Comparison of ENCODE assay signal across 28 mouse cellular contexts in the genomic region with DNA sequence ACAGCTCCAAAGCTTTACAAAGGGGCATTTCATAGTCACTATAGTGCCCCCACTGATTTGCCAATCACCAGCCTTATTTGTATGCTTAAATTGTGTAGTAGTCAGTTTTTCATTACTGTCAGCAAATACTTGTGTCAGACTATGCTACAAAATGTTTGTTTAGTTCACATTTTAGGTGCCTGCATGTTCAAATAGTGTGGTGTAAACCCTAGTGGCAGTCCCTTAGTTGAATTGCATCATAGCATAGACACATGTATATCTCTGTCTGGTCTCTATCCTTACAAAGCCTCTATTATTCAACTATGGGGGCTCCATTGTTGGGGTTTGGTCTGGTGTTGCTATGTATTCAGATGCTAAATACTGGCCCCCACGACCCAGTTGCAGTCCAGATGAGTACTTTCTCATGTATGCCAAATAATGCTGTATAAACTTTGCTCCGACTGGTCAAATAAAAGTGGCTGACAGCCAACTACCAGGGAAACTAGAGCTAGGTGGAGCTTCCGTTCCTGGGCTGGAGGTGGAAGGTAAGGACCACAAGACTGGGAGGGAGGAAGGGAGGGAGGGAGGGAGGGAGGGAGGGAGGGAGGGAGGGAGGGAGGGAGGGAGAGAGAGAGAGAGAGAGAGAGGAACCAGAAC.
DNase-seq lines count a peak whose midpoint lies in the region; ATAC-seq and TF ChIP-seq lines count a peak whose summit lies in the region.
"Had no signal": no experiment of that assay in that cellular context is flagged by ENCODE, and none has a peak within 500 bp of the region (broad histone marks: within the 10 kb centered on the region; RNA-seq: fewer than 3 reads in every experiment).

No protein-coding gene starts in this region.

- H3K27ac ChIP-seq in intestine, embryonic 14.5 days (ENCODE audit: low read depth): no peak overlapping the region
- H3K27ac ChIP-seq in intestine, embryonic 16.5 days (ENCODE audit: low read length): no peak overlapping the region
- no peak overlapping the region for H3K27ac ChIP-seq in liver, embryonic 16.5 days (ENCODE audit: low read length)
- H3K27ac ChIP-seq in liver, embryonic 11.5 days (ENCODE audit: low read depth, low read length): no peak overlapping the region
- no peak overlapping the region for H3K27ac ChIP-seq in stomach, embryonic 16.5 days (ENCODE audit: low read length)
- no peak overlapping the region for H3K27ac ChIP-seq in stomach, postnatal 0 days (replicated peaks)
- H3K27ac ChIP-seq: embryonic facial prominence, embryonic 10.5 days; embryonic facial prominence, embryonic 13.5 days; forebrain, embryonic 12.5 days; forebrain, embryonic 15.5 days; heart, embryonic 15.5 days; hindbrain, embryonic 10.5 days had no signal

- no peak overlapping the region for H3K4me3 ChIP-seq in intestine, embryonic 14.5 days (ENCODE audit: low read depth, low read length)
- no peak overlapping the region for H3K4me3 ChIP-seq in intestine, embryonic 16.5 days (ENCODE audit: low read length)
- no peak overlapping the region for H3K4me3 ChIP-seq in liver, embryonic 16.5 days (ENCODE audit: low read depth, low read length)
- H3K4me3 ChIP-seq in liver, embryonic 11.5 days (ENCODE audit: low read depth, low read length): no peak overlapping the region
- no peak overlapping the region for H3K4me3 ChIP-seq in stomach, embryonic 16.5 days (replicated peaks; ENCODE audit: low read length)
- no peak overlapping the region for H3K4me3 ChIP-seq in stomach, postnatal 0 days (ENCODE audit: low read depth, low read length)
- H3K4me3 ChIP-seq: embryonic facial prominence, embryonic 10.5 days; embryonic facial prominence, embryonic 13.5 days; erythroblast, embryonic 14.5 days; forebrain, embryonic 12.5 days; forebrain, embryonic 15.5 days; heart, embryonic 12.5 days; heart, embryonic 15.5 days; hindbrain, embryonic 10.5 days had no signal

- H3K4me1 ChIP-seq in intestine, embryonic 14.5 days (replicated peaks; ENCODE audit: control insufficient read depth, insufficient read depth, low read length): no peaks in the 10 kb centered on the region
- no peaks in the 10 kb centered on the region for H3K4me1 ChIP-seq in intestine, embryonic 16.5 days (ENCODE audit: control insufficient read depth, insufficient read depth, low read length)
- no peaks in the 10 kb centered on the region for H3K4me1 ChIP-seq in liver, embryonic 16.5 days (ENCODE audit: control insufficient read depth, low read depth, low read length)
- no peaks in the 10 kb centered on the region for H3K4me1 ChIP-seq in liver, embryonic 11.5 days (replicated peaks; ENCODE audit: control insufficient read depth, insufficient read depth, low read length)
- H3K4me1 ChIP-seq in stomach, embryonic 16.5 days (ENCODE audit: control insufficient read depth, insufficient read depth, low read length): no peaks in the 10 kb centered on the region
- H3K4me1 ChIP-seq in stomach, postnatal 0 days (replicated peaks; ENCODE audit: control insufficient read depth, insufficient read depth): no peaks in the 10 kb centered on the region
- H3K4me1 ChIP-seq: embryonic facial prominence, embryonic 10.5 days; forebrain, embryonic 12.5 days; forebrain, embryonic 15.5 days; heart, embryonic 12.5 days; heart, embryonic 15.5 days; hindbrain, embryonic 10.5 days had no signal

- H3K36me3 ChIP-seq in intestine, embryonic 14.5 days (ENCODE audit: control insufficient read depth, insufficient read depth, low read length): no peaks in the 10 kb centered on the region
- no peaks in the 10 kb centered on the region for H3K36me3 ChIP-seq in intestine, embryonic 16.5 days (ENCODE audit: control insufficient read depth, insufficient read depth, low read length)
- no peaks in the 10 kb centered on the region for H3K36me3 ChIP-seq in liver, embryonic 16.5 days (ENCODE audit: control insufficient read depth, insufficient read depth)
- H3K36me3 ChIP-seq in liver, embryonic 11.5 days (ENCODE audit: control insufficient read depth, insufficient read depth, low read length): no peaks in the 10 kb centered on the region
- no peaks in the 10 kb centered on the region for H3K36me3 ChIP-seq in stomach, embryonic 16.5 days (ENCODE audit: control insufficient read depth, insufficient read depth, low read length)
- no peaks in the 10 kb centered on the region for H3K36me3 ChIP-seq in stomach, postnatal 0 days (ENCODE audit: control insufficient read depth, insufficient read depth, low read length)
- H3K36me3 ChIP-seq: embryonic facial prominence, embryonic 10.5 days; embryonic facial prominence, embryonic 13.5 days; forebrain, embryonic 12.5 days; forebrain, embryonic 15.5 days; heart, embryonic 12.5 days; heart, embryonic 15.5 days; hindbrain, embryonic 10.5 days had no signal

- H3K4me2 ChIP-seq in intestine, embryonic 14.5 days (ENCODE audit: low read length): no peak overlapping the region
- H3K4me2 ChIP-seq in intestine, embryonic 16.5 days (ENCODE audit: low read depth, low read length): no peak overlapping the region
- H3K4me2 ChIP-seq in liver, embryonic 16.5 days (ENCODE audit: low read depth, low read length): no peak overlapping the region
- no peak overlapping the region for H3K4me2 ChIP-seq in liver, embryonic 11.5 days
- no peak overlapping the region for H3K4me2 ChIP-seq in stomach, embryonic 16.5 days (ENCODE audit: low read depth, low read length)
- no peak overlapping the region for H3K4me2 ChIP-seq in stomach, postnatal 0 days (replicated peaks; ENCODE audit: low read depth)
- H3K4me2 ChIP-seq: embryonic facial prominence, embryonic 13.5 days; forebrain, embryonic 12.5 days; forebrain, embryonic 15.5 days; heart, embryonic 12.5 days; heart, embryonic 15.5 days had no signal

- no peak for TF ChIP-seq EP300 in stomach, postnatal 0 days (optimal IDR thresholded peaks at IDR 0.05)

- no peak overlapping the region for H3K9ac ChIP-seq in intestine, embryonic 14.5 days (ENCODE audit: low read length)
- no peak overlapping the region for H3K9ac ChIP-seq in intestine, embryonic 16.5 days (ENCODE audit: low read depth, low read length)
- no peak overlapping the region for H3K9ac ChIP-seq in liver, embryonic 16.5 days (ENCODE audit: low read depth, low read length)
- no peak overlapping the region for H3K9ac ChIP-seq in liver, embryonic 11.5 days (ENCODE audit: low read depth, low read length)
- no peak overlapping the region for H3K9ac ChIP-seq in stomach, embryonic 16.5 days (ENCODE audit: low read length)
- no peak overlapping the region for H3K9ac ChIP-seq in stomach, postnatal 0 days (ENCODE audit: low read length)
- H3K9ac ChIP-seq: embryonic facial prominence, embryonic 13.5 days; forebrain, embryonic 12.5 days; forebrain, embryonic 15.5 days; heart, embryonic 12.5 days; heart, embryonic 15.5 days had no signal

- no peaks in the 10 kb centered on the region for H3K9me3 ChIP-seq in intestine, embryonic 14.5 days (ENCODE audit: control insufficient read depth, low read length)
- no peaks in the 10 kb centered on the region for H3K9me3 ChIP-seq in intestine, embryonic 16.5 days (ENCODE audit: control insufficient read depth, low read length)
- H3K9me3 ChIP-seq in liver, embryonic 16.5 days (replicated peaks; ENCODE audit: control insufficient read depth, low read length): no peaks in the 10 kb centered on the region
- H3K9me3 ChIP-seq in liver, embryonic 11.5 days (ENCODE audit: control insufficient read depth, low read length): no peaks in the 10 kb centered on the region
- H3K9me3 ChIP-seq in stomach, embryonic 16.5 days (replicated peaks; ENCODE audit: control insufficient read depth, low read length): no peaks in the 10 kb centered on the region
- H3K9me3 ChIP-seq in stomach, postnatal 0 days (ENCODE audit: control insufficient read depth, low read length): no peaks in the 10 kb centered on the region
- H3K9me3 ChIP-seq: embryonic facial prominence, embryonic 10.5 days; forebrain, embryonic 12.5 days; forebrain, embryonic 15.5 days; heart, embryonic 12.5 days; heart, embryonic 15.5 days; hindbrain, embryonic 10.5 days had no signal

- no peak for DNase-seq in intestine, embryonic 14.5 days (ENCODE audit: low spot score)
- peak; percentile 36 for DNase-seq in kidney, postnatal 14 days
- no peak for DNase-seq in kidney, adult 11 months
- no peak for DNase-seq in liver, embryonic 11.5 days (ENCODE audit: low spot score)
- no peak for DNase-seq in stomach, postnatal 0 days (ENCODE audit: low spot score)
- DNase-seq: adrenal gland, adult 8-10 months; adrenal gland, postnatal 25 days; cerebellum, adult 11-12 months; cerebellum, adult 8-10 months; cerebellum, postnatal 10 days; cerebellum, postnatal 36 days; embryo, embryonic 11 days; gastrocnemius, postnatal 25 days; heart, adult 18-20 months; heart, postnatal 10 days; heart, postnatal 36 days had no signal

- WGBS in intestine, embryonic 14.5 days: 47% methylated on average over 3 of the region's 3 CpGs
- WGBS in intestine, embryonic 16.5 days: 39% methylated on average over 3 of the region's 3 CpGs
- WGBS in liver, embryonic 16.5 days (ENCODE audit: insufficient replicate concordance): 55% methylated on average over 3 of the region's 3 CpGs
- WGBS in liver, embryonic 11.5 days: 64% methylated on average over 3 of the region's 3 CpGs
- WGBS in stomach, embryonic 16.5 days: 28% methylated on average over 3 of the region's 3 CpGs
- WGBS in stomach, postnatal 0 days: 19% methylated on average over 3 of the region's 3 CpGs

- no peaks in the 10 kb centered on the region for H3K27me3 ChIP-seq in intestine, embryonic 14.5 days (replicated peaks; ENCODE audit: control insufficient read depth, insufficient read depth, low read length)
- no peaks in the 10 kb centered on the region for H3K27me3 ChIP-seq in intestine, embryonic 16.5 days (replicated peaks; ENCODE audit: control insufficient read depth, insufficient read depth, low read length)
- no peaks in the 10 kb centered on the region for H3K27me3 ChIP-seq in liver, embryonic 16.5 days (ENCODE audit: control insufficient read depth, insufficient read depth, low read depth, low read length)
- H3K27me3 ChIP-seq in liver, embryonic 11.5 days (replicated peaks; ENCODE audit: control insufficient read depth, insufficient read depth, low read length): no peaks in the 10 kb centered on the region
- no peaks in the 10 kb centered on the region for H3K27me3 ChIP-seq in stomach, embryonic 16.5 days (ENCODE audit: control insufficient read depth, insufficient read depth, low read length)
- no peaks in the 10 kb centered on the region for H3K27me3 ChIP-seq in stomach, postnatal 0 days (ENCODE audit: control insufficient read depth, insufficient read depth, low read length)
- H3K27me3 ChIP-seq: embryonic facial prominence, embryonic 13.5 days; forebrain, embryonic 12.5 days; forebrain, embryonic 15.5 days; heart, embryonic 12.5 days; heart, embryonic 15.5 days had no signal

- ATAC-seq in intestine, embryonic 14.5 days (replicated peaks; ENCODE audit: low FRiP score, low TSS enrichment, low read depth): 0 out of 2 replicates have a peak, but pooled peaks have one; percentile 19
- ATAC-seq in intestine, embryonic 16.5 days: no peak
- ATAC-seq in liver, embryonic 16.5 days (ENCODE audit: low read depth): peak; percentile 63
- ATAC-seq in liver, embryonic 11.5 days (replicated peaks; ENCODE audit: low FRiP score): no peak
- 0 out of 2 replicates have a peak, but pooled peaks have one; percentile 31 for ATAC-seq in stomach, embryonic 16.5 days (ENCODE audit: insufficient read depth, low FRiP score)
- ATAC-seq in stomach, postnatal 0 days (ENCODE audit: low FRiP score, low TSS enrichment): no peak
- ATAC-seq: activated CD4-positive, CD25-positive, alpha-beta regulatory T cell, adult 4 months; forebrain, embryonic 15.5 days had no signal

- TF ChIP-seq CTCF in stomach, postnatal 0 days (IDR thresholded peaks at IDR 0.05; ENCODE audit: low read depth): no peak

Comparison
In these comparisons a context has a peak if more than half of its experiments do, and no peak if none do; other contexts are left out.
1. ATAC-seq: peak in intestine, embryonic 14.5 days (single experiment), liver, embryonic 16.5 days (single experiment) and stomach, embryonic 16.5 days (single experiment); none in intestine, embryonic 16.5 days (single experiment), liver, embryonic 11.5 days (single experiment) and stomach, postnatal 0 days (single experiment).